Mouse (Mus musculus) cortical plate, adult 2 months (tissue): ENCODE measurements at regions not wholly inside any gene's neighbourhood (a gene's known extent, or its start where the extent isn't known, plus 50 kb on each side); places are given as distances from the start of the nearest gene placed in this dataset.

ENCODE experiments used
- H3K27ac ChIP-seq: fragments of 200-500 bp; 2 replicates; pipeline ENCODE4 v1.5.1; 2012; ENCODE audit warnings: low read length, control low read depth, inconsistent platforms; ENCODE audit not compliant: insufficient read depth
- H3K4me1 ChIP-seq: fragments of 200-500 bp; 2 replicates; pipeline ENCODE4 v1.6.1; 2011; ENCODE audit warnings: low read length; ENCODE audit not compliant: control insufficient read depth, insufficient read depth
- H3K4me3 ChIP-seq: fragments of 200-500 bp; 2 replicates; pipeline ENCODE4 v1.5.1; 2011; ENCODE audit warnings: mild to moderate bottlenecking, low read length, control low read depth; ENCODE audit not compliant: insufficient read depth
- CTCF ChIP-seq: fragments of 200-500 bp; IDR thresholded peaks from 2 replicates; pipeline ENCODE4 v1.5.1; 2011; ENCODE audit warnings: mild to moderate bottlenecking, control low read depth, low read length; ENCODE audit not compliant: insufficient read depth; ENCODE audit errors: extremely low read depth
- POLR2A ChIP-seq: fragments of 200-500 bp; IDR thresholded peaks from 2 replicates; pipeline ENCODE4 v1.6.1; 2011; ENCODE audit warnings: mild to moderate bottlenecking, low read length, control low read depth; ENCODE audit not compliant: insufficient read depth; ENCODE audit errors: extremely low read depth

- no peak for TF ChIP-seq CTCF
- Histone ChIP-seq H3K4me3 (no peak overlapping the region), H3K27ac (no peak overlapping the region), H3K4me1 (no peaks in the 10 kb centered on the region; the same call in 1 of the 2 replicates)
Measured at GRCm38 (mm10) chr1:73744555-73745234, 379.6 kb downstream of the Tns1 start.

- TF ChIP-seq CTCF (no peak), POLR2A (no peak)
- no peaks in the 10 kb centered on the region; the same call in 1 of the 2 replicates for H3K4me1 ChIP-seq
- no peak overlapping the region for H3K27ac ChIP-seq
- no peak overlapping the region for H3K4me3 ChIP-seq
Measured at GRCm38 (mm10) chr1:73743737-73744554, 380.3 kb downstream of the Tns1 start.

GRCm38 (mm10) chr1:73737083-73737482, 387.2 kb downstream of the Tns1 start:
- Histone ChIP-seq H3K27ac (no peak overlapping the region), H3K4me3 (no peak overlapping the region), H3K4me1 (no peaks in the 10 kb centered on the region)
- no peak for TF ChIP-seq CTCF
- no peak for TF ChIP-seq POLR2A

- H3K4me1 ChIP-seq, result no peaks in the 10 kb centered on the region; the same call in 1 of the 2 replicates
- H3K27ac ChIP-seq, result no peak overlapping the region
- TF ChIP-seq POLR2A (no peak), CTCF (no peak)
- H3K4me3 ChIP-seq, result no peak overlapping the region
Measured at GRCm38 (mm10) chr1:73728377-73728776, 395.9 kb downstream of the Tns1 start.

GRCm38 (mm10) chr1:73727781-73728180, 396.5 kb downstream of the Tns1 start:
- no peak for TF ChIP-seq CTCF
- TF ChIP-seq POLR2A, result no peak
- Histone ChIP-seq H3K4me1 (no peaks in the 10 kb centered on the region; the same call in 1 of the 2 replicates), H3K4me3 (no peak overlapping the region), H3K27ac (no peak overlapping the region)

- H3K4me3 ChIP-seq, result no peak overlapping the region
- H3K27ac ChIP-seq, result no peak overlapping the region
- no peaks in the 10 kb centered on the region; the same call in 1 of the 2 replicates for H3K4me1 ChIP-seq
- no peak for TF ChIP-seq POLR2A
- no peak for TF ChIP-seq CTCF
Measured at GRCm38 (mm10) chr1:73726658-73727057, 397.6 kb downstream of the Tns1 start.

GRCm38 (mm10) chr1:73725486-73725885, 398.8 kb downstream of the Tns1 start:
- no peak overlapping the region for H3K27ac ChIP-seq
- H3K4me1 ChIP-seq, result no peaks in the 10 kb centered on the region; the same call in 1 of the 2 replicates
- TF ChIP-seq POLR2A (no peak), CTCF (no peak)
- H3K4me3 ChIP-seq, result no peak overlapping the region

GRCm38 (mm10) chr1:73724551-73724950, 399.7 kb downstream of the Tns1 start:
- Histone ChIP-seq H3K4me1 (no peaks in the 10 kb centered on the region; the same call in 1 of the 2 replicates), H3K4me3 (no peak overlapping the region), H3K27ac (no peak overlapping the region)
- TF ChIP-seq POLR2A, result no peak
- TF ChIP-seq CTCF, result no peak

GRCm38 (mm10) chr1:73721486-73722225, 402.6 kb downstream of the Tns1 start:
- H3K4me1 ChIP-seq, result no peaks in the 10 kb centered on the region; the same call in 1 of the 2 replicates
- no peak overlapping the region for H3K27ac ChIP-seq
- no peak for TF ChIP-seq CTCF
- TF ChIP-seq POLR2A, result no peak
- no peak overlapping the region for H3K4me3 ChIP-seq

- Histone ChIP-seq H3K4me3 (no peak overlapping the region), H3K27ac (no peak overlapping the region), H3K4me1 (no peaks in the 10 kb centered on the region)
- no peak for TF ChIP-seq POLR2A
- TF ChIP-seq CTCF, result no peak
Measured at GRCm38 (mm10) chr1:73718421-73718820, 405.8 kb downstream of the Tns1 start.

GRCm38 (mm10) chr1:73717401-73717800, 406.8 kb downstream of the Tns1 start:
- H3K27ac ChIP-seq, result no peak overlapping the region
- TF ChIP-seq CTCF, result no peak
- TF ChIP-seq POLR2A, result no peak
- no peaks in the 10 kb centered on the region for H3K4me1 ChIP-seq
- no peak overlapping the region for H3K4me3 ChIP-seq
